ENCODE assay signal across 40 mouse cellular contexts in the genomic region with DNA sequence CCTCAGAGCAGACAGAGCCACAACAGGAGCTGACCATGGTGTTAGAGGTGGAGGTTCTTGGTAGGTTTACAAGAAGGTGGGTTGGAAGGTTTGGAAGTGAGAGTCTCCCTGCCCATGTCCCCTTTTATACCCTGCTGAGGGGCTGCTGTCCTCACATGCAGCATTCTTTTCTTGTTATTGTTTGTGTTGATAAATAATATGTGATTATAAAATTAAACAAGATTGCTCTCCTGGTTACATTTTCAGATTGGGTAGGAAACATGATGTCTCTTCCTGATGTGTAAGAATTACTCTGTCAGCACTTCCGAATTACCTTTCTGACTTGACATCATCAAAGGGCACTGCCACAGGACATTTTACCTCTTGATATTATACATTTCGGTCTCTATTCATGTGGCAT. TPM values are rescaled to one million over a fixed set of nuclear protein-coding genes. Genes with fewer than 3 reads are reported as not detected.
"Had no signal": no experiment of that assay in that cellular context is flagged by ENCODE, and none has a peak within 500 bp of the region (broad histone marks: within the 10 kb centered on the region; RNA-seq: fewer than 3 reads in every experiment).

Gm11564 (minus strand) TSS at position 101 of the 400 bp plus-strand sequence.

RNA-seq across cellular contexts. Expression of gene Gm11564, which starts in this region (rescaled TPM):
- total RNA-seq: left cerebral cortex, adult 2 months; left cerebral cortex, adult 8-10 months; left cerebral cortex, postnatal 10 days; left cerebral cortex, postnatal 14 days; left cerebral cortex, postnatal 25 days; left cerebral cortex, postnatal 36 days; left cerebral cortex, postnatal 4 days; liver, adult 2 months; megakaryocyte progenitor cell, adult 5-6 weeks; megakaryocyte, adult 5-6 weeks; megakaryocyte-erythroid progenitor cell, adult 5-6 weeks; midbrain, postnatal 0 days; monocyte, adult 5-6 weeks had no signal
- polyA plus RNA-seq: limb, embryonic 10.5 days; limb, embryonic 11.5 days; limb, embryonic 12.5 days; limb, embryonic 13.5 days; limb, embryonic 14.5 days; limb, embryonic 15.5 days; liver, adult 2 months; liver, embryonic 11.5 days; liver, embryonic 12.5 days; liver, embryonic 13.5 days; liver, embryonic 14.5 days; liver, embryonic 15.5 days; liver, embryonic 16.5 days; liver, postnatal 0 days; lung, adult 2 months; lung, embryonic 14.5 days; lung, embryonic 15.5 days; lung, embryonic 16.5 days; lung, postnatal 0 days; macrophage; midbrain, embryonic 11.5 days; midbrain, embryonic 13.5 days; midbrain, embryonic 14.5 days; midbrain, embryonic 15.5 days; midbrain, embryonic 16.5 days; midbrain, postnatal 0 days; myocyte; neural tube, embryonic 11.5 days; neural tube, embryonic 12.5 days had no signal
